Mouse (Mus musculus): ENCODE results near the gene Olfr575. TPM values are rescaled to one million over a fixed set of nuclear protein-coding genes. Genes with fewer than 3 reads are reported as not detected.

The Olfr575 gene
- polyA plus RNA-seq, 1 experiment: not detected

GRCm38 (mm10) chr7:102915261-102915660, 43.3 kb downstream of the Olfr575 start:
- no peaks in the 10 kb centered on the region for H3K36me3 ChIP-seq (ENCODE audit: control insufficient read depth, insufficient read depth)

More at GRCm38 (mm10) chr7:102915261-102915660, 43.3 kb downstream of the Olfr575 start:
- H3K4me3 ChIP-seq: no peak overlapping the region
- H3K27me3 ChIP-seq (ENCODE audit: control insufficient read depth, insufficient read depth, insufficient read length): no peaks in the 10 kb centered on the region
- H3K4me2 ChIP-seq (ENCODE audit: low read depth): no peak overlapping the region
- H3K79me2 ChIP-seq (ENCODE audit: control insufficient read depth, insufficient read depth): no peaks in the 10 kb centered on the region
- no peak overlapping the region for H3ac ChIP-seq (ENCODE audit: control insufficient read depth, insufficient read length)
- TF ChIP-seq USF1 (IDR thresholded peaks at IDR 0.05; ENCODE audit: low read depth): no peak
- TF ChIP-seq MYOD1 (IDR thresholded peaks at IDR 0.05; ENCODE audit: control insufficient read depth in 1 of 3, insufficient read length in 2 of 3, low read depth in 2 of 3): no peak

Other genes starting within 250 kb of the Olfr575 start
- gene Olfr33, start 239.7 kb downstream of the Olfr575 start, polyA plus RNA-seq (2012; fragmentation: generic; extraction: Trizol): not detected
- gene Olfr559, start 231.3 kb downstream of the Olfr575 start, polyA plus RNA-seq (2012; fragmentation: generic; extraction: Trizol): not detected
- gene Olfr560, start 199.4 kb downstream of the Olfr575 start, polyA plus RNA-seq (2012; fragmentation: generic; extraction: Trizol): not detected
- not detected for gene Olfr78, start 199.3 kb downstream of the Olfr575 start, polyA plus RNA-seq (2012; fragmentation: generic; extraction: Trizol)
- not detected for gene Olfr561, start 187.6 kb downstream of the Olfr575 start, polyA plus RNA-seq (2012; fragmentation: generic; extraction: Trizol)
- gene Olfr564, start 155.3 kb downstream of the Olfr575 start, polyA plus RNA-seq (2012; fragmentation: generic; extraction: Trizol): not detected
- not detected for gene Olfr566, start 100.0 kb downstream of the Olfr575 start, polyA plus RNA-seq (2012; fragmentation: generic; extraction: Trizol)
- not detected for gene Olfr568, start 81.7 kb downstream of the Olfr575 start, polyA plus RNA-seq (2012; fragmentation: generic; extraction: Trizol)
- gene Olfr569, start 67.9 kb downstream of the Olfr575 start, polyA plus RNA-seq (2012; fragmentation: generic; extraction: Trizol): not detected
- gene Olfr570, start 64.2 kb downstream of the Olfr575 start, polyA plus RNA-seq (2012; fragmentation: generic; extraction: Trizol): not detected
- gene Olfr571, start 41.2 kb downstream of the Olfr575 start, polyA plus RNA-seq (2012; fragmentation: generic; extraction: Trizol): not detected
- not detected for gene Olfr572, start 34.4 kb downstream of the Olfr575 start, polyA plus RNA-seq (2012; fragmentation: generic; extraction: Trizol)
- gene Olfr573-ps1, start 16.2 kb downstream of the Olfr575 start, polyA plus RNA-seq (2012; fragmentation: generic; extraction: Trizol): not detected
- gene Olfr574, start 10.3 kb downstream of the Olfr575 start, polyA plus RNA-seq (2012; fragmentation: generic; extraction: Trizol): not detected
- gene Olfr576, start 3.9 kb upstream of the Olfr575 start, polyA plus RNA-seq (2012; fragmentation: generic; extraction: Trizol): not detected
- not detected for gene Olfr577, start 17.2 kb upstream of the Olfr575 start, polyA plus RNA-seq (2012; fragmentation: generic; extraction: Trizol)
- not detected for gene Olfr578, start 30.5 kb upstream of the Olfr575 start, polyA plus RNA-seq (2012; fragmentation: generic; extraction: Trizol)
- gene Olfr582, start 79.2 kb upstream of the Olfr575 start, polyA plus RNA-seq (2012; fragmentation: generic; extraction: Trizol): not detected
- not detected for gene Olfr583, start 92.5 kb upstream of the Olfr575 start, polyA plus RNA-seq (2012; fragmentation: generic; extraction: Trizol)
- not detected for gene Olfr584, start 123.1 kb upstream of the Olfr575 start, polyA plus RNA-seq (2012; fragmentation: generic; extraction: Trizol)
- not detected for gene Olfr585, start 138.9 kb upstream of the Olfr575 start, polyA plus RNA-seq (2012; fragmentation: generic; extraction: Trizol)
- not detected for gene Olfr586, start 166.9 kb upstream of the Olfr575 start, polyA plus RNA-seq (2012; fragmentation: generic; extraction: Trizol)
- gene Olfr588-ps1, start 182.1 kb upstream of the Olfr575 start, polyA plus RNA-seq (2012; fragmentation: generic; extraction: Trizol): not detected
- not detected for gene Olfr589, start 197.6 kb upstream of the Olfr575 start, polyA plus RNA-seq (2012; fragmentation: generic; extraction: Trizol)
- gene Olfr591, start 219.6 kb upstream of the Olfr575 start, polyA plus RNA-seq (2012; fragmentation: generic; extraction: Trizol): not detected
- gene Olfr592, start 226.0 kb upstream of the Olfr575 start, polyA plus RNA-seq (2012; fragmentation: generic; extraction: Trizol): not detected

Measured in myocyte (in vitro differentiated cells).